Mouse (Mus musculus) hindbrain, embryonic 14.5 days (tissue): ENCODE measurements at regions not wholly inside any gene's neighbourhood (a gene's known extent, or its start where the extent isn't known, plus 50 kb on each side); places are given as distances from the start of the nearest gene placed in this dataset.
A peak's percentile ranks its signal among the peaks of the same experiment; 100 is the strongest.

Experiments used
- ATAC-seq: fragments of 200-750 bp; cut with Nextera tagmentation; 2 replicates; pipeline ENCODE4 v1.8.0; 2017; ENCODE audit warnings: moderate number of reproducible peaks, mild to moderate bottlenecking, moderate TSS enrichment, moderate library complexity; ENCODE audit not compliant: low FRiP score
- DNase-seq: peaks from one replicate; pipeline ENCODE4 v3.0.0-alpha.2; 2015; ENCODE audit warnings: low spot score
- H3K27ac ChIP-seq: fragments of 300-500 bp; sonication (generic); 2 replicates; pipeline ENCODE4 v1.5.1; 2014; ENCODE audit warnings: mild to moderate bottlenecking, moderate library complexity
- H3K27me3 ChIP-seq: fragments of 300-500 bp; sonication (generic); 2 replicates; pipeline ENCODE4 v1.6.1; 2014; ENCODE audit warnings: mild to moderate bottlenecking, low read length, mixed read lengths; ENCODE audit not compliant: control insufficient read depth, insufficient read depth
- H3K36me3 ChIP-seq: fragments of 300-500 bp; sonication (generic); replicated peaks from 2 replicates; pipeline ENCODE4 v1.6.1; 2014; ENCODE audit not compliant: control insufficient read depth, insufficient read depth
- H3K4me1 ChIP-seq: fragments of 300-500 bp; sonication (generic); replicated peaks from 2 replicates; pipeline ENCODE4 v1.6.1; 2014; ENCODE audit warnings: antibody characterized with exemption, low read length, mixed read lengths; ENCODE audit not compliant: control insufficient read depth, insufficient read depth
- H3K4me2 ChIP-seq: fragments of 300-500 bp; sonication (generic); replicated peaks from 2 replicates; pipeline ENCODE4 v1.6.1; 2014; ENCODE audit warnings: mild to moderate bottlenecking, moderate library complexity
- H3K4me3 ChIP-seq: fragments of 300-500 bp; sonication (generic); replicated peaks from 2 replicates; pipeline ENCODE4 v1.5.1; 2014; ENCODE audit warnings: mild to moderate bottlenecking, low read length
- H3K9ac ChIP-seq: fragments of 300-500 bp; sonication (generic); 2 replicates; pipeline ENCODE4 v1.6.1; 2014
- H3K9me3 ChIP-seq: fragments of 300-500 bp; sonication (generic); 2 replicates; pipeline ENCODE4 v1.6.1; 2016; ENCODE audit warnings: low read length; ENCODE audit not compliant: control insufficient read depth
- WGBS: fragments of 180-500 bp; shearing (Covaris S2); extraction: QIAGEN DNeasy Blood & Tissue Kit; methylation state at CpG from one replicate; pipeline ENCODE4 v1.1.7; 2014; 5-methylcytosine and 5-hydroxymethylcytosine counted together

DNA sequence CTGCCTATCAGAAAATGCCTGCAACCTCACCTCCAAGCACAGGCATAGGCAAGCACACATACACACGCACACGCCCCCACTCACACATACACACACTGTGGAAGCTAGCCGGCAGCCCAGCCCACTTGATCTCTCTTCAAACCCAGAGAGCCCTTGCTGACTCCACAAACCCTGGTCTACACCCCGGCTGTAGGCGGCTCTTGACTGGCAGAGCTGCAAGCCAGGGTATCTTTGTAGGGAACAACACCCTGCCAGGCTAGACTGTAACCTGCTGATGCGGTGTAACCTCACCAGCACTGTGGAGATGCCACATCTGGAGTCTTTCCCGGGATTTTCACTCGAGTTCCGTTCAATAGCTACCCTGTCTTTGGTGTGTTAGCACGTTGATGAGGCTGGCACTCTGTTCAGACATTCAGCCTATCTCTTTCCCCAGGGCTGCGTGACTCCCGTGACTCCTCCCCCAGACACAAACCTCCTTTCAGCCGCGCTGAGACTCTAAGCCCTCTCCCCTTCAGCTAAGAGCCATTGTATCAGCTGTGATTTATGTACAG, 261.3 kb downstream of the Mycn start:
- H3K4me1 ChIP-seq, result peaks cover 39% of the 10 kb centered on the region
- peak overlapping the region; percentile 94 for H3K27ac ChIP-seq
- WGBS, result 5% methylated on average over 14 of the region's 14 CpGs
- no peaks in the 10 kb centered on the region for H3K36me3 ChIP-seq
- H3K4me2 ChIP-seq, result peak overlapping the region; percentile 47
- H3K27me3 ChIP-seq, result no peaks in the 10 kb centered on the region
- ATAC-seq, result peak; percentile 88
- no peaks in the 10 kb centered on the region for H3K9me3 ChIP-seq
- DNase-seq, result peak; percentile 78
- H3K9ac ChIP-seq, result peak overlapping the region; percentile 55
- H3K4me3 ChIP-seq, result peak overlapping the region; percentile 18

DNA sequence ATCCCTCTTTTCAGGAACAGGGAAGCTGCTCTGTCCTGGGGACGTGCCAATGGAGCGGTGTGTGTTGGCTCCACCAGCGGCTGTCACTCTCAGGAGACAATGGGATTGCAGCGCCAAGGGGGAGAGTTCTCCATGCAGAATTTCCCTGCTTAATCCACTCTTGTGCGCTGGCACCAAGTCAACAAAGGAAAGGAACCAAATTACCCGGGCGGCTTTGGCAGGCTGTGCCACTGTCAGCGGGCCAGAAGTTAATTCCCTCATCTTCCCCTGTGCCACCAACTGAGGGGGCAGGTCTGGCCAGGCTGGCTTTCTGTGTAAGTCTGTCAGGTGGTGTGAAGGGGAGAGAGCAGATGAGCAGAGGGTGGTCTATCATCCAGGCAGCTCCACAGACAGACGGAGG, 265.0 kb downstream of the Mycn start:
- no peaks in the 10 kb centered on the region for H3K27me3 ChIP-seq
- H3K27ac ChIP-seq, result peak overlapping the region; percentile 5; the same call in 1 of the 2 replicates
- peaks cover 15% of the 10 kb centered on the region for H3K4me1 ChIP-seq
- WGBS, result 32% methylated on average over 9 of the region's 9 CpGs
- peak; percentile 81 for DNase-seq
- H3K36me3 ChIP-seq, result no peaks in the 10 kb centered on the region
- no peak overlapping the region for H3K4me3 ChIP-seq
- H3K9ac ChIP-seq, result no peak overlapping the region
- ATAC-seq, result peak; percentile 58
- H3K9me3 ChIP-seq, result no peaks in the 10 kb centered on the region
- H3K4me2 ChIP-seq, result no peak overlapping the region

DNA sequence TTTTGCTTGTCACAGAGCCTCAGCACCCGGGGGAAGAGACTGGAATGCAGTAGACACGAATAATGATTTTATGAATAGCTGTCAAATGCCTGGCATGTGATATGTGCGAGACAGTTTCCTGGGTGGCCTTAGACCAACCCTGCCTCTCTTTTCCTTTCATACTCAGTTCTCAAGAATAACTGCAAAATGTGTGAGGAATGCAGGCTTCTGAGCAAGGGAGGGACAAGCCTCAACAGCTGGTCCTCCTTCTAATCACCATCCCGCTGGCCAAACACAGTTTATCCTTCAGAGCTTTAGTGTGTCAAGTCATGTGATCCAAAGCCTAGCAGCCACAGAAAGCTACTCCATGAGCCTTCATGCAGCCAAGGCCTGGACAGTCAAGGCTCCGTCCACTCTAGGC, 271.8 kb downstream of the Mycn start:
- no peaks in the 10 kb centered on the region for H3K36me3 ChIP-seq

DNA sequence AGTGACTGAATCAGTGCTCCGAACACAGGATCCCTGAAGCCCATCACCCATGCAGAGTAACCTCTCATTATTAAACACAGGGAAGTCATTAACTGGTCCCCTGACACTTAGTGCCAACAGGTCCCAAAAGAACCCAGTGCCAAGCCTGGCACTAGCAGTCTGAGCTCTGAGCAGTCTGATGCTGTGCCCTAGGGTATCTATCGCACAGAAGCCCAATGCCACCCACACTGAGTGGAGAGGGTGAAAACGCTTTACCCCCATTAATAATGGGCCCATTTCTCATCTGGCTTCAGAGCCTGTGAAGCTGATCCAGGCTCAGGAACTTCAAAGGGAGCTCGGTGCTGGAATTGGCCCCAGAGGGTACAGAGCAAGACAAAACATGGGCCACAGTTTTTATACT, 272.8 kb downstream of the Mycn start:
- 72% methylated on average over 4 of the region's 4 CpGs for WGBS
- Histone ChIP-seq H3K36me3 (no peaks in the 10 kb centered on the region), H3K4me3 (no peak overlapping the region), H3K27me3 (no peaks in the 10 kb centered on the region), H3K27ac (no peak overlapping the region), H3K9me3 (no peaks in the 10 kb centered on the region), H3K9ac (no peak overlapping the region), H3K4me2 (no peak overlapping the region), H3K4me1 (no peaks in the 10 kb centered on the region)
- ATAC-seq (peak; percentile 17; the same call in 1 of the 2 replicates), DNase-seq (no peak)

More for the DNA sequence above, 271.8 kb downstream of the Mycn start:
- ATAC-seq (no peak), DNase-seq (no peak)
- Histone ChIP-seq H3K4me3 (no peak overlapping the region), H3K9ac (no peak overlapping the region), H3K27me3 (no peaks in the 10 kb centered on the region), H3K4me1 (no peaks in the 10 kb centered on the region), H3K27ac (no peak overlapping the region), H3K9me3 (no peaks in the 10 kb centered on the region), H3K4me2 (no peak overlapping the region)
- 61% methylated on average over 5 of the region's 5 CpGs for WGBS

DNA sequence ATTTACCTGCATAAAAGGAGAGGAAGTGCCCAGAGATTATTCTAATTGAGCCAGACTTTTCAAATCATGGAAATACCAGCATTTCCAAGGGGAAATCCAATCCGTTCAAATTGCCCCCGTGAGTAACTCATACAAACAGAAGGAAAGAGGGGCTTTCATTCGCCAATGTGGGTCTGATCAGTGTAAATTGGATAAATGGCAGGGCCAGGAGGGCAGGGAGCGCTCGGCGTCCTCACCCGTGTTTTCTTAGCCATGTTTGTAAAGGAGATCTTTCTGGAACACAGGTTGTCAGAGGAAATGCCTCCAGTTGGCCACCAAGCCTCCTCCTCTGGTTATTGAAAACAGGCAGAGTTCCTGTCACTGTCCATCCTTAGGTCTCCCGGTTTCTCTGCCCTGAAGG, 286.1 kb downstream of the Mycn start:
- Histone ChIP-seq H3K27me3 (no peaks in the 10 kb centered on the region), H3K9ac (no peak overlapping the region), H3K27ac (no peak overlapping the region), H3K4me1 (no peaks in the 10 kb centered on the region), H3K4me3 (no peak overlapping the region), H3K4me2 (no peak overlapping the region), H3K9me3 (0 out of 2 replicates have a peak, but pooled peaks cover 4% of the 10 kb centered on the region), H3K36me3 (no peaks in the 10 kb centered on the region)
- ATAC-seq, result no peak
- DNase-seq, result no peak
- WGBS, result 91% methylated on average over 8 of the region's 8 CpGs

DNA sequence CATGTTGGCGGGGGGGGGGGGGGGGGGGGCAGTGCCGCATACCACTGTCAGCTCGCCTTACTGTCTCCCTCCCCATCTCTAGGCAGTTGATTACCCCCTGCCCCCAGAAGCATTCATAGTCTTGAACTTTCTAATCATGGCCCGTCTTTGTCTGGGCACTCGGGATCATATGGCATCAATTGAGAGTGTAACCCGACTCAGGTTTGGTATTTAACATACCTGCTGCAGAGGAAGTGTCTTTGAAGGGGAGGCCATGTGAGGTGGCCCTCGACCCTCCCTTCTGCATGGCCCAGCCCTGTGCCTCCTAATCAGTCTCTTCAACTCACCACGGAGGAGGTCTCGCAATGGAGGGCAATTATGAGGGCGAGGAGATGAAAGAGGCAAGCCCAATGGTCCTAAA, 286.5 kb downstream of the Mycn start:
- no peaks in the 10 kb centered on the region for H3K36me3 ChIP-seq
- H3K4me2 ChIP-seq, result no peak overlapping the region
- no peak overlapping the region for H3K9ac ChIP-seq
- 0 out of 2 replicates have a peak, but pooled peaks cover 4% of the 10 kb centered on the region for H3K9me3 ChIP-seq
- no peaks in the 10 kb centered on the region for H3K4me1 ChIP-seq
- no peak overlapping the region for H3K27ac ChIP-seq
- no peak for ATAC-seq
- no peak for DNase-seq
- no peaks in the 10 kb centered on the region for H3K27me3 ChIP-seq
- H3K4me3 ChIP-seq, result no peak overlapping the region
- 80% methylated on average over 10 of the region's 10 CpGs for WGBS

DNA sequence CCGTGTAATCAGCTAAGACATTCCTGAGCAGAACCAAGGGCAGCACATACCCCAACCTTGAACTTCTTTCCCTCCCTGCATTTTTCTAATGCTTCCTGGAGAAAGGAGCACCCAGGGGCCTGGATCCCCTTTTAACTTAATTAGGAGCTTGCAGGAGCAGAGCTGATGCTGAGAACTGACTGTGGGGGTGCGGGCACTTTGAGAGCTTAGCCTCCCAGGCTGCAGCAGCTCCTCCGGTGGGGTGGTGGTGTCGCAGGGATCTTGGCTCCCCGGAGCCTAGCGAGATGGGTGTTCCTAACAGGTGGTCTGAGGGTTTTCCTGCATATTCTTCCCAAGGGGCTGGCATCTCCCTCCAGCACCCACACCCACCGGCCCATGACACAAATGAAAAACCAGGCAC, 289.4 kb downstream of the Mycn start:
- no peak for ATAC-seq
- no peaks in the 10 kb centered on the region for H3K27me3 ChIP-seq
- no peaks in the 10 kb centered on the region for H3K4me1 ChIP-seq
- H3K27ac ChIP-seq, result no peak overlapping the region
- 21% methylated on average over 7 of the region's 7 CpGs for WGBS
- no peak for DNase-seq
- H3K9me3 ChIP-seq, result no peaks in the 10 kb centered on the region
- H3K4me2 ChIP-seq, result no peak overlapping the region
- no peaks in the 10 kb centered on the region for H3K36me3 ChIP-seq
- H3K4me3 ChIP-seq, result no peak overlapping the region
- no peak overlapping the region for H3K9ac ChIP-seq

DNA sequence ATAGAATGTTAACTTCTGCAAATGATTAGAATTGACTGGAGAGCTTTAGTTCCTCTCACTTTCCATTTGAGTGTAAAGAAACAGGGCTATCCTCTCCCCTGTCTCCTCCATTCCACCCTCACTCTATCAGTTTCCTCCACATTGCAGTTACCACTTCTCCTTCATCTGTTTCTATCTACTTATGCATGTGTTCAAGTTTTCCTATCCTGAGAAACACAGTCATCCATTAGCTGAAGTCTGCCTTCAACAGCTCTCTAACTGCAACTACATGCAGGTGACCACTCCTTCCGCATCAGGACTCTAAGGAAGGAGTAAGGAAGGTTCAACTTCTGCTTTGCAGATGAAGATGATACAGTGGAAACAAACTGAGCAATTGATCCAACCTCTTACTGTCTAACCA, 291.4 kb downstream of the Mycn start:
- 94% methylated on average over 1 of the region's 1 CpGs for WGBS
- Histone ChIP-seq H3K9me3 (no peaks in the 10 kb centered on the region), H3K4me2 (no peak overlapping the region), H3K4me1 (no peaks in the 10 kb centered on the region), H3K9ac (no peak overlapping the region), H3K27me3 (no peaks in the 10 kb centered on the region), H3K27ac (no peak overlapping the region), H3K4me3 (no peak overlapping the region), H3K36me3 (no peaks in the 10 kb centered on the region)
- DNase-seq, result no peak
- ATAC-seq, result no peak

DNA sequence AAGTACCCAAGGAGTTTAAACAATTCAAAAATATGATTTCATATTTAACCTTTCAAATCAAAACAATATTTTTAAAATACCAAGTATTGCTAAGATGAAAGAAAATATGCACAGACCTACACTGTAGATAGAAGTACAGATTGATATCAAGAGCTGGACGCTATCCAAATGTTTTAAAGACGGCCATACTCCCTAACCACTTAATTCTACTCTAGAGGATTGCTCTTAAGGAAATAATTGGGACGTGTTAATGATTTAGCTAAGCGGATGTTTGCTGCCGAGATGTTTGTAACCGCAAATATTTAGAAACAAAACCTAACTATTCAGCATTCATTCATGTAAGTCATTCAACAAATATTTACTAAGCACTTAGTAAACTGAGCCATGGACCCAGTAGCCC, 294.2 kb downstream of the Mycn start:
- ATAC-seq, result no peak
- 76% methylated on average over 6 of the region's 6 CpGs for WGBS
- no peaks in the 10 kb centered on the region for H3K4me1 ChIP-seq

DNA sequence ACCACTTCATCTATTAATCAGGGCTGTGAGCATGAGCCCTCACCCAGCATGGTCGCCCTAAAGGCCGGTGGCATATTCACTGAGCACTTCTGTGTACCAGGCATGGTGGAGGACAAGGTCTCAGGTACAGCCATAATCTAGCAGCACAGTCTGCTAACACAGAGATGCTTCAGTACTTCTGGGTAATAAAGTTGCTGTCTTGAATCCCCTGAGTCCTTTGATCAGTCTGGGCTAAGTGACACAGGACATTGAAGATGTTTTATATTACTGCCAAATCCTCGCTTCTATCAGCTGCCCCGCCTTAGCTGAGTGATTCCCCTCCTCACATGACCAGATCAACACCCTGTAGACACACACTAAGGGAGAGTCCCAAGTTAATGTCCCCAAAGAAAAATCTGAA, 296.5 kb downstream of the Mycn start:
- ATAC-seq, result no peak
- 88% methylated on average over 4 of the region's 4 CpGs for WGBS
- H3K4me3 ChIP-seq, result no peak overlapping the region
- no peaks in the 10 kb centered on the region for H3K27me3 ChIP-seq
- no peak for DNase-seq
- no peaks in the 10 kb centered on the region for H3K4me1 ChIP-seq
- H3K36me3 ChIP-seq, result no peaks in the 10 kb centered on the region
- no peak overlapping the region for H3K9ac ChIP-seq
- H3K9me3 ChIP-seq, result no peaks in the 10 kb centered on the region
- no peak overlapping the region for H3K4me2 ChIP-seq
- H3K27ac ChIP-seq, result no peak overlapping the region

More for the DNA sequence above, 294.2 kb downstream of the Mycn start:
- H3K27ac ChIP-seq, result no peak overlapping the region
- H3K27me3 ChIP-seq, result no peaks in the 10 kb centered on the region
- no peak overlapping the region for H3K4me2 ChIP-seq
- no peaks in the 10 kb centered on the region for H3K9me3 ChIP-seq
- no peak for DNase-seq
- no peak overlapping the region for H3K9ac ChIP-seq
- H3K4me3 ChIP-seq, result no peak overlapping the region
- H3K36me3 ChIP-seq, result no peaks in the 10 kb centered on the region
